Mouse (Mus musculus): ENCODE data around the gene Gm3752. TPM values are rescaled to one million over a fixed set of nuclear protein-coding genes. Genes with fewer than 3 reads are reported as not detected.
"Not testable (repeated sequence)": the region's sequence is repeated elsewhere in the genome, so short reads cannot be mapped to it uniquely, and the experiment has no call there.

Gm3752 gene
- polyA plus RNA-seq (2014; fragmentation: Nextera tagmentation; extraction: Ambion mirVana) = 0.73 and 1.2 TPM in 2 replicates

- H3K4me1 ChIP-seq (replicated peaks; ENCODE audit: control insufficient read depth, insufficient read depth, low read length); H3K36me3 ChIP-seq (ENCODE audit: control insufficient read depth, insufficient read depth, low read length); H3K9me3 ChIP-seq (ENCODE audit: control insufficient read depth, low read length); H3K27ac ChIP-seq (ENCODE audit: low read depth); DNase-seq (ENCODE audit: low spot score); H3K4me2 ChIP-seq (ENCODE audit: low read length); H3K4me3 ChIP-seq (ENCODE audit: low read depth, low read length); H3K27me3 ChIP-seq (replicated peaks; ENCODE audit: control insufficient read depth, insufficient read depth, low read length); ATAC-seq (replicated peaks; ENCODE audit: low FRiP score, low TSS enrichment, low read depth); H3K9ac ChIP-seq (ENCODE audit: low read length): not testable (repeated sequence)
- WGBS = 75% methylated on average over 1 of the region's 3 CpGs
Measured at GRCm38 (mm10) chr14:7483662-7484061, at the start of gene Gm3752. Gm3752 (minus strand) TSS chr14:7483762.

GRCm38 (mm10) chr14:7488731-7489130 is 5.2 kb upstream of the Gm3752 start:
- peak; percentile 52 for DNase-seq (ENCODE audit: low spot score)
- not testable (repeated sequence) for ATAC-seq (replicated peaks; ENCODE audit: low FRiP score, low TSS enrichment, low read depth); H3K27ac ChIP-seq (ENCODE audit: low read depth); H3K9ac ChIP-seq (ENCODE audit: low read length); H3K27me3 ChIP-seq (replicated peaks; ENCODE audit: control insufficient read depth, insufficient read depth, low read length); H3K4me1 ChIP-seq (replicated peaks; ENCODE audit: control insufficient read depth, insufficient read depth, low read length); H3K9me3 ChIP-seq (ENCODE audit: control insufficient read depth, low read length); H3K36me3 ChIP-seq (ENCODE audit: control insufficient read depth, insufficient read depth, low read length)
- Histone ChIP-seq H3K4me3 (ENCODE audit: low read depth, low read length) (peak overlapping the region; percentile 20; the same call in 1 of the 2 replicates), H3K4me2 (ENCODE audit: low read length) (peak overlapping the region; percentile 44)
- 0% methylated on average over 13 of the region's 18 CpGs for WGBS

GRCm38 (mm10) chr14:7450817-7451216 is 32.7 kb downstream of the Gm3752 start, which contains the start of gene Gm3755:
Gm3755 (minus strand) TSS chr14:7450917.
- not testable (repeated sequence) for ATAC-seq (replicated peaks; ENCODE audit: low FRiP score, low TSS enrichment, low read depth); H3K4me2 ChIP-seq (ENCODE audit: low read length); H3K36me3 ChIP-seq (ENCODE audit: control insufficient read depth, insufficient read depth, low read length); H3K27ac ChIP-seq (ENCODE audit: low read depth); H3K27me3 ChIP-seq (replicated peaks; ENCODE audit: control insufficient read depth, insufficient read depth, low read length); H3K4me3 ChIP-seq (ENCODE audit: low read depth, low read length); H3K9ac ChIP-seq (ENCODE audit: low read length); H3K9me3 ChIP-seq (ENCODE audit: control insufficient read depth, low read length); DNase-seq (ENCODE audit: low spot score); H3K4me1 ChIP-seq (replicated peaks; ENCODE audit: control insufficient read depth, insufficient read depth, low read length)
- no CpG with 5 or more reads among the region's 2 CpGs for WGBS

- H3K4me3 ChIP-seq (ENCODE audit: low read depth, low read length); H3K27me3 ChIP-seq (replicated peaks; ENCODE audit: control insufficient read depth, insufficient read depth, low read length); H3K27ac ChIP-seq (ENCODE audit: low read depth); H3K9ac ChIP-seq (ENCODE audit: low read length); H3K9me3 ChIP-seq (ENCODE audit: control insufficient read depth, low read length); DNase-seq (ENCODE audit: low spot score); H3K4me1 ChIP-seq (replicated peaks; ENCODE audit: control insufficient read depth, insufficient read depth, low read length); H3K4me2 ChIP-seq (ENCODE audit: low read length); H3K36me3 ChIP-seq (ENCODE audit: control insufficient read depth, insufficient read depth, low read length); ATAC-seq (replicated peaks; ENCODE audit: low FRiP score, low TSS enrichment, low read depth): not testable (repeated sequence)
- 81% methylated on average over 2 of the region's 2 CpGs for WGBS
Measured at GRCm38 (mm10) chr14:7422496-7422895, 61.1 kb downstream of the Gm3752 start.

Other genes with a start within 250 kb of the Gm3752 start
- not detected in 2 replicates for gene Gm3727, start 219.0 kb downstream of the Gm3752 start, polyA plus RNA-seq (2014; fragmentation: Nextera tagmentation; extraction: Ambion mirVana)
- 1.1 and 1.3 TPM in 2 replicates for gene Gm3739, start 168.7 kb downstream of the Gm3752 start, polyA plus RNA-seq (2014; fragmentation: Nextera tagmentation; extraction: Ambion mirVana)
- gene Gm5797, start 151.4 kb downstream of the Gm3752 start, polyA plus RNA-seq (2014; fragmentation: Nextera tagmentation; extraction: Ambion mirVana) = not detected in 2 replicates
- gene Gm8374, start 118.6 kb downstream of the Gm3752 start, polyA plus RNA-seq (2014; fragmentation: Nextera tagmentation; extraction: Ambion mirVana) = not detected in 2 replicates
- gene Gm3755, start 32.8 kb downstream of the Gm3752 start, polyA plus RNA-seq (2014; fragmentation: Nextera tagmentation; extraction: Ambion mirVana) = not detected in 2 replicates
- gene Gm3558, start 84.8 kb upstream of the Gm3752 start, polyA plus RNA-seq (2014; fragmentation: Nextera tagmentation; extraction: Ambion mirVana) = 0.20 and 0.44 TPM in 2 replicates
- gene Gm10338, start 111.8 kb upstream of the Gm3752 start, polyA plus RNA-seq (2014; fragmentation: Nextera tagmentation; extraction: Ambion mirVana) = not detected in 2 replicates
- not detected in 2 replicates for gene Gm10128, start 160.2 kb upstream of the Gm3752 start, polyA plus RNA-seq (2014; fragmentation: Nextera tagmentation; extraction: Ambion mirVana)